Mouse (Mus musculus) C2C12 (cell line): Measurements from ENCODE around the gene Cyld. TPM values are rescaled to one million over a fixed set of nuclear protein-coding genes. Genes with fewer than 3 reads are reported as not detected.
"Not testable (repeated sequence)": the region's sequence is repeated elsewhere in the genome, so short reads cannot be mapped to it uniquely, and the experiment has no call there.

ENCODE experiments used
- H3K27me3 ChIP-seq: one replicate; pipeline ENCODE4 v1.6.1; 2011; ENCODE audit not compliant: control insufficient read depth, insufficient read depth, insufficient read length
- H3K36me3 ChIP-seq: one replicate; pipeline ENCODE4 v1.6.1; 2011; ENCODE audit not compliant: control insufficient read depth, insufficient read depth
- H3K4me3 ChIP-seq: one replicate; pipeline ENCODE4 v1.5.1; 2011; ENCODE audit warnings: mild to moderate bottlenecking, control low read depth; ENCODE audit not compliant: poor library complexity, insufficient read depth, severe bottlenecking
- H3K79me2 ChIP-seq: one replicate; pipeline ENCODE4 v1.6.1; 2011; ENCODE audit not compliant: control insufficient read depth, insufficient read depth
- H3K79me3 ChIP-seq: one replicate; pipeline ENCODE4 v1.6.1; 2011; ENCODE audit warnings: low read depth, control low read depth
- H3ac ChIP-seq: one replicate; pipeline ENCODE3; 2011; ENCODE audit warnings: low read depth; ENCODE audit not compliant: control insufficient read depth, insufficient read length
- CEBPB ChIP-seq: IDR thresholded peaks from one replicate; pipeline ENCODE4 v1.6.1; 2011; ENCODE audit warnings: low read depth, mild to moderate bottlenecking, control low read depth, moderate library complexity
- CTCF ChIP-seq: IDR thresholded peaks from one replicate; pipeline ENCODE4 v1.5.1; 2011; ENCODE audit not compliant: control insufficient read depth, insufficient read depth, insufficient read length
- FOSL1 ChIP-seq: IDR thresholded peaks from one replicate; pipeline ENCODE4 v1.8.0; 2011; ENCODE audit warnings: mild to moderate bottlenecking, low read length; ENCODE audit not compliant: poor library complexity, insufficient read depth, severe bottlenecking
- MAX ChIP-seq: IDR thresholded peaks from one replicate; pipeline ENCODE4 v1.6.1; 2011; ENCODE audit warnings: mild to moderate bottlenecking, control low read depth
- MYOD1 ChIP-seq: IDR thresholded peaks from one replicate; pipeline ENCODE4 v1.6.1; 2011; ENCODE audit warnings: low read depth; ENCODE audit not compliant: control insufficient read depth, insufficient read length
- MYOG ChIP-seq: IDR thresholded peaks from one replicate; pipeline ENCODE4 v1.6.1; 2011; ENCODE audit not compliant: control insufficient read depth, insufficient read length; ENCODE audit errors: extremely low read depth
- USF1 ChIP-seq: IDR thresholded peaks from one replicate; pipeline ENCODE4 v1.6.1; 2011; ENCODE audit warnings: low read depth, mild to moderate bottlenecking, control low read depth, moderate library complexity
- long read RNA-seq, 2 experiments: library from polyadenylated mRNA; unstranded; transcript quantifications; one replicate each; pipeline ENCODE4 v2.0.0; 2019 to 2020
- polyA plus RNA-seq: library from polyadenylated mRNA; unstranded; fragments of >200 nt; fragmentation: generic; extraction: Trizol; gene quantifications from one replicate; pipeline ENCODE4 v1.2.1, GENCODE M21; 2012; ENCODE audit warnings: missing spikeins

Gene Cyld
- 5.8 TPM for polyA plus RNA-seq
- long read RNA-seq, experiment 1, full-length matches to known transcripts = 6 of 24 reads
- long read RNA-seq, experiment 1, partial matches to known transcripts = 8 of 24 reads
- long read RNA-seq, experiment 1, other reads (novel, unspliced or antisense) = 10 of 24 reads
- long read RNA-seq, experiment 2, full-length matches to known transcripts = 130 of 327 reads
- long read RNA-seq, experiment 2, partial matches to known transcripts = 46 of 327 reads
- long read RNA-seq, experiment 2, other reads (novel, unspliced or antisense) = 151 of 327 reads

DNA sequence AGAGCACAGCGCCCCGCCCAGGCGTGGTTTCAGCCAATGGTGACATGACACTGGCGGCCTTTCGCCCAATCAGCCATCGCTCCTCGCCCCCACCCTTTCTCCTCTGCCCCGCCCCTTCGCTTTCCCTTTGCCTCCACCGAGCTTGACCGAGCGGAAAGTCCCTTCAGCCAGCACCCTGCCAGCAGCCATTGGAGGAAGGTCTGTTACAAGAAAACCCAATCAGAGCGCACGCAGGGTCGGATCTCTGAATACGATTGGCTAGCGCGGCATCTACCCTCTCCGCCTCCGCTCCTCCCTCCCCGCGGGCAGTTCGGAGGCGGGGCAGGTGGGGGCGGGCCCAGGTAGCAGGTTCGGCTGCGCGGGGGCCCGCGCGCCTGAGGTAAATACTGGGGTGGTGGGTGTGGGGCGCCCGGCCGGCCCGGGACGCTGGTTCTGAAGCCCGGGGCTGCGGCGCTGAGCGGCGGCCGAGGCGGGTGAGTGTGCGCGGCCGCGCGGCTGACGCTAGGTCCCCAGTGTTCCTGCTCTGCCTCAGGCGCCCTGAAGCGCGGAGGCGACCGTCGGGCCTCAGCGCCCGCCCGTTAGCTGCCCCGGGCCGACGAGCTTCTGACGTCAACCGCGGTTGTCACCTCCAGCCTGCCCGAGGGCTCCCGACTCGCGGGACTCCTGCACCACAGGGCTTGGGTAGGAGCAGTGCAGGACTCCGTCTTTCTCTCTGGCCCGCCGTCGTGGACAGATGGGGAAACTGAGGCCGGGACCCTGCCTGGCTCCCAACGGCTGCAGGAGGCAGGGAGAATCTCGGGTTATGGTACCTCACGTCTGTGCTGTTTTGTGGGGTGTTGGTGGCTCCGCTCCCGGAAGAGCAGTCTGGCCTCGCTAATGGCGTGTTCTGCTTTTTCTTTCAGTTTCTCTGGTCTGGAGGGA is at the start of gene Cyld:
Cyld (plus strand) TSS at position 308 of the 921 bp plus-strand sequence.
- peaks cover 39% of the 10 kb centered on the region for H3K79me2 ChIP-seq
- no peak for TF ChIP-seq CEBPB
- peak; percentile 14 for TF ChIP-seq MAX

DNA sequence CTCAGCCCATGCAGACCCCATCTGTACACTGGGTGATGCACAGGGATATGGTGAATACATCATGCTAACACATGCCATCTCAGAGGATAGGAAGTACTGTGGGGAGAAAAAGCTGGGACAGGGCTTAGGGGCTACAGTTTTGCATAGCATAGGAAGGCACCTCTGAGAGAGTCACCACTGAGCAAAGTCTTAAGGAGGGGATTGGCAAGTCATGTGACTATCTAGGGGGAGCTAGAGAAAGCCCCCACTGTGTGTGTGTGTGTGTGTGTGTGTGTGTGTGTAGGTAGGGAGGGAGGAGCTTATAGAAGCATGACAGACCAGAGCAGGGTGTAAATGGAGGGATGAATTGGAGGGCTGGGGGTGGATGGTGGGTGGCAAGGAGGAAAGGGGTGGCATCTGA is 48.5 kb upstream of the Cyld start:
- no peaks in the 10 kb centered on the region for H3K36me3 ChIP-seq
- H3ac ChIP-seq = no peak overlapping the region
- no peaks in the 10 kb centered on the region for H3K27me3 ChIP-seq
- no peaks in the 10 kb centered on the region for H3K79me3 ChIP-seq
- H3K79me2 ChIP-seq = no peaks in the 10 kb centered on the region
- H3K4me3 ChIP-seq = no peak overlapping the region
- no peak for TF ChIP-seq MYOD1
- no peak for TF ChIP-seq USF1
- no peak for TF ChIP-seq FOSL1

More for the DNA sequence above, at the start of gene Cyld:
- peak within 1 kb of the TSS; percentile 95 for H3ac ChIP-seq
- peak within 1 kb of the TSS; percentile 94 for H3K4me3 ChIP-seq
- no peaks in the 10 kb centered on the region for H3K27me3 ChIP-seq
- H3K79me3 ChIP-seq = peaks cover 21% of the 10 kb centered on the region
- H3K36me3 ChIP-seq = no peaks in the 10 kb centered on the region

DNA sequence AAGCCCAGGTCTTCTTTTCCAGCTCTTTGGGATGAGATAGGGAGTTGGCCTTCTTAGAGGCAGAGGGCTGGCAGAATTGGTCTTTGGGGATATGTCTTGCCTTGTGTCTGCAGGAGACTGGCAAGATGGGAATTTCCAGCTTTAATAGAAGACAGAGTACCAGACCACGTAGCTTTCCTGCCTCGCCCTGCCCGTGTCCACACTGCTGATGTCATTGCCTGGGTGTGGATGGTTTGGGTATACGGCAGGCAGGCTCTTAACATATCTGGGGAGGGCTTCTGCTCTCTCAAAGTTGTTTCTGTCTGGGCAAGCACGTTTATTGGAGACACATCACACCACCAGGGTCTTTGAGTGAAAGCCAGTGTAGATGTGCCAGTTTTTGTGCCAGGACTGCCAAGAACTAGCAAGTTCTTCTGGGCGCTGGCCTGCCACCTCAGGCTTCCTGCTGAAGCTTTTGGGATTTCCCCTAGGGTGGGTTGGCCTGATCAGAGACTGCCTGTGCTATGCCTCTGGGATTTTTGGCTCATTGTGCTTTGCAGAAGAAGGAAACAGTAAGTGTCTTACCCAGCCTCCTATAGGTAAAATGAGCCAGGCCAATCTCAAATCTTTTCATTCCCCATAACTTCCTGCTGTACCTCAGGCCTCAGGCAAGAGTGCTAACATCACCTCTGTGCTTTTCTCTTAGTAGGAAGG is 46.7 kb upstream of the Cyld start:
- H3K79me3 ChIP-seq = no peaks in the 10 kb centered on the region
- TF ChIP-seq MYOD1 (no peak), MYOG (no peak), MAX (no peak), CTCF (no peak), USF1 (no peak), FOSL1 (no peak)
- no peak overlapping the region for H3ac ChIP-seq
- H3K27me3 ChIP-seq = no peaks in the 10 kb centered on the region
- H3K79me2 ChIP-seq = no peaks in the 10 kb centered on the region
- H3K4me3 ChIP-seq = no peak overlapping the region
- H3K36me3 ChIP-seq = no peaks in the 10 kb centered on the region

DNA sequence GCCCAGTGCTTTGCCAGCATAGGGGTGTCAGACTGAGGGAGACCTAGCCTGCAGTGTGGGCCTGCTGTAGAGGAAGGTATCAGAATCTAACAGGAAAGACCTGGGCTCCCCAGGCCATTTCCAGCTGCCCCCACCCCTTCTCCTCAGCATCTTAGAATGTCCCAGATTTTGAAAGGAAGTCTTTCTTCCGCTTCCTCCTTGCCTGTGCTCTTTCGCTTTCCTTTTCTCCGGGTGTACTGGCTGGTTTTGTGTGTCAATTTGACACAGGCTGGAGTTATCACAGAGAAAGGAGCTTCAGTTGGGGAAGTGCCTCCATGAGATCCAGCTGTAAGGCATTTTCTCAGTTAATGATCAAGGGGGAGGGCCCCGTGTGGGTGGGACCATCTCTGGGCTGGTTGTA is 45.7 kb upstream of the Cyld start:
- not testable (repeated sequence) for H3ac ChIP-seq, H3K4me3 ChIP-seq, H3K79me3 ChIP-seq, H3K27me3 ChIP-seq, H3K79me2 ChIP-seq, H3K36me3 ChIP-seq

DNA sequence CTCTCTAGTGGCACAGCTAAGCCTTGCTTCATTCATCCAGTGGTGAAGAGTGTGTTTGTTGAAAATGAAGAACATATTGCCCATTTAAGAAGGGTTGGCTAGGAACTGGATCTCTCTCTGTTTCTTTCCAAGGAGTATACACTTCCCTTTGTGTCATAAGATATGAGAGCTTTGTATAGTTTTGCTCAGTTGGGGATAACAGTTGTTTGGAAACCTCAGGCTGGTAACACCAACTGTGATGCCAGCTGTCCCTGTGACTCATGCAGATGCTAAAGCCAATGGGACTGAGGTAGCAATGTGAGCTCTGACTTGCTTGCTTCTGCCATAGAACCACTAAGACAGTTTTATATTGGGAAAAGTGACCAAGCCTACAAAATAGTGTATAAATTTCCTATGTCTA is 41.5 kb upstream of the Cyld start:
- Histone ChIP-seq H3ac (no peak overlapping the region), H3K36me3 (no peaks in the 10 kb centered on the region), H3K27me3 (no peaks in the 10 kb centered on the region), H3K79me3 (no peaks in the 10 kb centered on the region), H3K79me2 (no peaks in the 10 kb centered on the region), H3K4me3 (no peak overlapping the region)
- TF ChIP-seq FOSL1 (no peak), MYOG (no peak), MYOD1 (peak; percentile 97), CTCF (no peak), CEBPB (no peak)

DNA sequence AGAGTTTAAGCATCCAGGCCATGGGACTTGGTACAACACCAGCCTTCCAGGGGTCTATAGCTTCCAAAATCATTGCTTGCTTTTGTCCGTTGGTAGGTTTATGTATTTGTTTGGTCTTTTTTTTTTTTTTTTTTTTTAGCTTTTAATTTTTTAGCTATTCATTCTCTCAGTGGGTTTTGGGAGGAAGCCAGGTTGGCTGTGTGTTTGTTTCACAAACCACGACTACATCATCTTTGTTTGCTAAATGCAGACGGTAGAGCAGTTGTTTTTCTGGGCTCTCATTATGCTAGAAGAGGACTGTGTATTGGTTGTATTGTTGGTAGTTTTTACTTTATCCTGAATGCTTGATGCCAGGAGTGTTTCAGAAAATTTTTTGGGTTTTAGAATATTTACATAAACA is 37.0 kb upstream of the Cyld start:
- Histone ChIP-seq H3K79me3 (no peaks in the 10 kb centered on the region), H3K79me2 (no peaks in the 10 kb centered on the region), H3ac (no peak overlapping the region), H3K4me3 (no peak overlapping the region), H3K36me3 (no peaks in the 10 kb centered on the region), H3K27me3 (no peaks in the 10 kb centered on the region)
- TF ChIP-seq MYOG (no peak), USF1 (no peak), MAX (no peak), FOSL1 (no peak), MYOD1 (no peak), CEBPB (no peak), CTCF (no peak)
